Mouse (Mus musculus) liver, embryonic 12.5 days (tissue): Measurements from ENCODE around the gene Olfr718-ps1. TPM values are rescaled to one million over a fixed set of nuclear protein-coding genes. Genes with fewer than 3 reads are reported as not detected.

ENCODE experiments used
- microRNA-seq: library from miRNA; unstranded; fragments of <30 nt; microRNA quantifications from one replicate; pipeline ENCODE4, GENCODE M21; 2017
- polyA plus RNA-seq: library from polyadenylated mRNA; unstranded; fragments of >200 nt; fragmentation: Nextera tagmentation; extraction: Ambion mirVana; gene quantifications from 2 replicates; pipeline ENCODE4 v1.2.1, GENCODE M21; 2016

The Olfr718-ps1 gene
- polyA plus RNA-seq, 1 experiment from 2014 or later, result not detected

Small RNA genes lying within 50 kb of the gene (microRNA-seq; reads per million reads assigned to microRNA genes)
- not detected for gene Gm44405

Other genes with a start within 250 kb of the Olfr718-ps1 start
- 7,775 and 7,997 TPM in 2 replicates for gene Actb, start 240.8 kb downstream of the Olfr718-ps1 start, polyA plus RNA-seq
- gene Fscn1, start 187.2 kb downstream of the Olfr718-ps1 start, polyA plus RNA-seq, result 69.1 and 69.4 TPM in 2 replicates
- 28.5 and 30.1 TPM in 2 replicates for gene Rnf216, start 34.6 kb downstream of the Olfr718-ps1 start, polyA plus RNA-seq
- 3.5 and 3.7 TPM in 2 replicates for gene Rbak, start 33.2 kb upstream of the Olfr718-ps1 start, polyA plus RNA-seq
- gene Spdye4b, start 33.4 kb upstream of the Olfr718-ps1 start, polyA plus RNA-seq, result not detected in 2 replicates
- gene Spdye4a, start 79.3 kb upstream of the Olfr718-ps1 start, polyA plus RNA-seq, result not detected in 2 replicates
- gene Zfp12, start 87.6 kb upstream of the Olfr718-ps1 start, polyA plus RNA-seq, result 5.5 TPM in 2 replicates
- gene Zfp316, start 122.4 kb upstream of the Olfr718-ps1 start, polyA plus RNA-seq, result 0.78 and 1.0 TPM in 2 replicates
- gene Zfp853, start 146.0 kb upstream of the Olfr718-ps1 start, polyA plus RNA-seq, result not detected in 2 replicates
- gene E130309D02Rik, start 167.8 kb upstream of the Olfr718-ps1 start, polyA plus RNA-seq, result 43.6 and 44.8 TPM in 2 replicates
- 41.9 and 42.9 TPM in 2 replicates for gene Zdhhc4, start 181.7 kb upstream of the Olfr718-ps1 start, polyA plus RNA-seq
- 0.04 TPM in 1 of 2 replicates, not detected in the other for gene Grid2ip, start 209.8 kb upstream of the Olfr718-ps1 start, polyA plus RNA-seq